Mouse (Mus musculus): ENCODE measurements around the gene Kdm4d. TPM values are rescaled to one million over a fixed set of nuclear protein-coding genes. Genes with fewer than 3 reads are reported as not detected.

Gene Kdm4d
- polyA plus RNA-seq (2012; ENCODE audit: low replicate concordance): not detected in 2 replicates

DNA sequence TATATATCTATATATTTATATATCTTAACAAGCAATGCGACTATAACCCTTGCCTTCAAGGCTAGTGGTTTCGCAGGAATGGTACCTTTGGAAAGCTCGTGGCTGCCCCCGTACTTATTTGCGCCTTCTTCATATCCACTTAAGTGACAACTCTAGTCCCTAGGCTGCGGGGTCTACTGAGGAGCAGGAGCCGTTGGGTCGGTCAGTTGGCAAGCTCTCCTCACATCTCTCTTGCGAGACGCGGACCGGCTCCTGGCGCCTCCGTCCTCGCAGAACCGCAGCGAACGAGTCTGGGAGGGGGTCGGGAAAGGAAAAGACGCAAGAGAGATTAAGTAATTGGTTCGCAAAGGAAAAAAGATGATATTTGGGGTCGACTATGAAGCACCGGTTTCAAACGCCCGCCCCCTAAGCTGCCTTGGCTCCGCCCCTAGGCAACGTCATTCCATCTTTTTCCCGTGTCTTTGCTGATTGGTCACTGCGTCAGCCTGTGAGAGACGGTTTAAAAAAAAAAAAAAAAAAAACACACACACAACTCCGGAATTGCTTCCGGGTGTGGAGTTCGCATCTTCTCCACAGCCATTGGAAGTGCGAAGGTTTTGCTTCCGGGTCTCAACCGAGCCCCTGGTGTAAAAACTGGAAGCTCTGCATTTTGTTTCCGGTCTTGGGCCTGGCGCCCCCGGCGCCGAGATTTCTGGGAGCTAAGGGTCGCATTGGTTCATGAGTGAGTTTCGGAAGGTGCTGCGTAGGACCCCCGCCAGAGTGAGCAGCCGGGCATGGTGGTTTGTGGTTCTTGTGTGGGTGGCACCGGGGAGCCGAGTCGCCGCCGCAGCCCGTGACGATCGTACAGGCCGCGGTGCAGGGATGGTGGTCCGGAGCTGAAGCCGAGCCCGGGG is at the start of gene Kdm4d, which contains the start of gene Cwc15:
TSS of gene Kdm4d (minus strand) at position 460 of the 893 bp plus-strand sequence.
TSS of gene Cwc15 (plus strand) at position 595 of the 893 bp plus-strand sequence.

Other genes starting within 250 kb of the Kdm4d start
- 8.7 and 36.1 TPM in 2 replicates for gene Sesn3, start 225.4 kb downstream of the Kdm4d start, polyA plus RNA-seq (2012; ENCODE audit: low replicate concordance)
- 68.0 and 167 TPM in 2 replicates for gene Endod1, start 119.0 kb downstream of the Kdm4d start, polyA plus RNA-seq (2012; ENCODE audit: low replicate concordance)
- 6.7 and 7.7 TPM in 2 replicates for gene Cwc15, start 135 bp upstream of the Kdm4d start, polyA plus RNA-seq (2012; ENCODE audit: low replicate concordance)
- 0.30 and 0.57 TPM in 2 replicates for gene Amotl1, start 144.6 kb upstream of the Kdm4d start, polyA plus RNA-seq (2012; ENCODE audit: low replicate concordance)
- not detected in 2 replicates for gene Piwil4, start 240.3 kb upstream of the Kdm4d start, polyA plus RNA-seq (2012; ENCODE audit: low replicate concordance)